Mouse (Mus musculus) liver, embryonic 16.5 days (tissue): ENCODE data around the gene Gm5128. TPM values are rescaled to one million over a fixed set of nuclear protein-coding genes. Genes with fewer than 3 reads are reported as not detected.
"Not testable (repeated sequence)": the region's sequence is repeated elsewhere in the genome, so short reads cannot be mapped to it uniquely, and the experiment has no call there.

Experiments used
- ATAC-seq: fragments of 200-750 bp; cut with Nextera tagmentation; 2 replicates; pipeline ENCODE4 v1.8.0; 2017; ENCODE audit warnings: low read depth, mild to moderate bottlenecking, moderate number of reproducible peaks, moderate library complexity
- H3K27ac ChIP-seq: fragments of 300-500 bp; sonication (generic); 2 replicates; pipeline ENCODE4 v1.5.1; 2014; ENCODE audit warnings: mild to moderate bottlenecking, low read length
- H3K27me3 ChIP-seq: fragments of 300-500 bp; sonication (generic); 2 replicates; pipeline ENCODE4 v1.6.1; 2014; ENCODE audit warnings: low read depth, low read length, mixed read lengths; ENCODE audit not compliant: control insufficient read depth, insufficient read depth
- H3K36me3 ChIP-seq: fragments of 300-500 bp; sonication (generic); 2 replicates; pipeline ENCODE4 v1.6.1; 2014; ENCODE audit warnings: mild to moderate bottlenecking; ENCODE audit not compliant: control insufficient read depth, insufficient read depth
- H3K4me1 ChIP-seq: fragments of 300-500 bp; sonication (generic); 2 replicates; pipeline ENCODE4 v1.6.1; 2014; ENCODE audit warnings: low read depth, low read length, mixed read lengths; ENCODE audit not compliant: control insufficient read depth
- H3K4me2 ChIP-seq: fragments of 300-500 bp; sonication (generic); 2 replicates; pipeline ENCODE4 v1.6.1; 2014; ENCODE audit warnings: low read depth, low read length, mixed read lengths
- H3K4me3 ChIP-seq: fragments of 300-500 bp; sonication (generic); 2 replicates; pipeline ENCODE4 v1.5.1; 2014; ENCODE audit warnings: low read depth, mild to moderate bottlenecking, low read length
- H3K9ac ChIP-seq: fragments of 300-500 bp; sonication (generic); 2 replicates; pipeline ENCODE4 v1.6.1; 2014; ENCODE audit warnings: low read depth, low read length
- H3K9me3 ChIP-seq: fragments of 300-500 bp; sonication (generic); replicated peaks from 2 replicates; pipeline ENCODE4 v1.6.1; 2016; ENCODE audit warnings: low read length; ENCODE audit not compliant: control insufficient read depth
- WGBS: fragments of 180-500 bp; shearing (Covaris S2); extraction: QIAGEN DNeasy Blood & Tissue Kit; methylation state at CpG from one replicate; pipeline ENCODE4 v1.1.7; 2014; ENCODE audit not compliant: insufficient replicate concordance; 5-methylcytosine and 5-hydroxymethylcytosine counted together
- polyA plus RNA-seq: library from polyadenylated mRNA; unstranded; fragments of >200 nt; fragmentation: Nextera tagmentation; extraction: Ambion mirVana; gene quantifications from 2 replicates; pipeline ENCODE4 v1.2.1, GENCODE M21; 2015

Gm5128 gene
- not detected in 2 replicates for polyA plus RNA-seq

DNA sequence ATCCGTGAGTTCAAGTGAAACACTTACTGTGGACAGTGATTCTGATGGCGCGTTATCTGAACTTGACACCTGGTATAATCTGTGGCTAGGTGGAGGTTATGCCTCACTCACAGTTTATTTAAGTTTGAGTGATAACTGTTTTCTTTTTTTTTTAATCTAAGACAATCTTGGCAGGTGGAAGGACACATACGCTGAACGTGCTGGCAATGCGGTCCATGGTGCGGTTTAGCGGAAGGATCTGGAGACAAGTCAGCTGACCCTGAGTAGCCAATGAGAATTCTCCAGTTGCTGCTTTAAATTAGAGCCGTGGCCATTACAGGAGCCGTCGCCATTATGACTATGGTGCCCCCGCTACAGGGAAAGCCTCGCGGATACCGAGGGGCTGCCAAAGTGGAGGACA, at the start of gene Gm5128:
TSS of gene Gm5128 (plus strand) at position 301 of the 400 bp plus-strand sequence.
- no CpG with 5 or more reads among the region's 15 CpGs for WGBS
- not testable (repeated sequence) for H3K36me3 ChIP-seq

DNA sequence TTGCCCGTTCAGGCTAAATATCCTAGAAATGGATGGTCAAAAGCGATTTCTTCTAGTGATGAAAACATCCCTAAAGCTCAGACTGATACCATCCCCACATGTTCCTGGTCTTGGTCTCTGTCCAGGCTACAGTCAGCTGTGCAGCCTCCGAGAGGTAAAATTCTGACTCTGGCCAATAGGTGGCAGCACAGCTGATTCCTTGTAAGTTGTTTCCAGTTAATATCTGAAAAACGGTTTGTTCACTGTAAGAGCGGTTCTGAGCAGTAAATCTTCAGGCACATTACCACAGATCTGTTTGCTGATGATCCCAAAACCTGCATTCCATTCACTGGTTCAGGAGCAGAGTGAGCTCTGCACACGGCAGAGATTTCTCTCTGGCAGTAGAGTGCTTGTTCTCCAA, 12.4 kb upstream of the Gm5128 start:
- H3K9ac ChIP-seq, H3K4me1 ChIP-seq, H3K27ac ChIP-seq, H3K4me2 ChIP-seq, H3K27me3 ChIP-seq, H3K9me3 ChIP-seq, ATAC-seq, H3K4me3 ChIP-seq, H3K36me3 ChIP-seq: not testable (repeated sequence)
- 20% methylated on average over 2 of the region's 6 CpGs for WGBS

More for the DNA sequence above, at the start of gene Gm5128:
- H3K9ac ChIP-seq, H3K27ac ChIP-seq, H3K27me3 ChIP-seq, H3K9me3 ChIP-seq, H3K4me1 ChIP-seq, H3K4me3 ChIP-seq, ATAC-seq, H3K4me2 ChIP-seq: not testable (repeated sequence)

DNA sequence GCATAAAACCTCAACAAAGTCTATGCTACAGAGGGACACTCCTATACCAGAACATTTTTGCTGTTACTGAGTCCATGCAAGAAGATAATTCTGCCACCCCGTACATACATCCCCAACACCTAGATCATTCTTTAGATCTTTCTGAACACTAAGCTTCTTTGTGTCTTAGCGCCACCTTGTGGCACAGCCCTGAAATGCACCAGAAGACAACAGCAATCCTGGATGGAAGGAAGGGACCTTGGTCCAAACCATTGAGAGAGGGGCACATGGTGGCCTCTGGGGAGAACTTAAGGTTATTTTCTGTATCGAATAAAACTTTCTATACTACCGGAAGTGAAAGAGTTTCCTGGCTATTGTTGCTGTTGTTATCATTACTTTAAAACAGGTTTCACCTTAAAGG, 11.1 kb upstream of the Gm5128 start:
- not testable (repeated sequence) for H3K4me3 ChIP-seq, H3K4me2 ChIP-seq, H3K9me3 ChIP-seq, H3K36me3 ChIP-seq, H3K4me1 ChIP-seq, H3K27me3 ChIP-seq, H3K9ac ChIP-seq, H3K27ac ChIP-seq, ATAC-seq
- WGBS = no CpG with 5 or more reads among the region's 4 CpGs

DNA sequence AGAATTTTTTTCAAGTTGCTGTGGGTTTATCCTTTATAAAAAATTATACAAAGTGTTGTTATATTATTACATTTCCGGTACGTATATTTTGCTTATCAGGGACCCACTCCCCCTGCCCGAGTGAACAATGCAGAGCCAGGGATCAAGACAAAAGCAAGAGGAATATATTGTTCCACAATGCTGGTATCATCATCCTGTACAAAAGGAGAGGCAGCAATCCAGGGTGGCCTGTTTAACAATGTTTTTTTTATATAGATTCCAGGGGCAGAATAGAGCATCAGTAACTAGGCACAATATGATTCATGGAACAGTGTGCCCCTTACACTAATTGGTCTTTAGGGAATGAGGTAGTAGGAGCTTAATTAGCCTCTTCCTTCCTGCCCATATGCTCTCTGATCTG, 30.5 kb downstream of the Gm5128 start:
- WGBS = no CpG with 5 or more reads among the region's 3 CpGs
- H3K36me3 ChIP-seq, H3K4me2 ChIP-seq, H3K9me3 ChIP-seq, H3K9ac ChIP-seq, H3K27ac ChIP-seq, H3K27me3 ChIP-seq, H3K4me3 ChIP-seq, ATAC-seq, H3K4me1 ChIP-seq: not testable (repeated sequence)

DNA sequence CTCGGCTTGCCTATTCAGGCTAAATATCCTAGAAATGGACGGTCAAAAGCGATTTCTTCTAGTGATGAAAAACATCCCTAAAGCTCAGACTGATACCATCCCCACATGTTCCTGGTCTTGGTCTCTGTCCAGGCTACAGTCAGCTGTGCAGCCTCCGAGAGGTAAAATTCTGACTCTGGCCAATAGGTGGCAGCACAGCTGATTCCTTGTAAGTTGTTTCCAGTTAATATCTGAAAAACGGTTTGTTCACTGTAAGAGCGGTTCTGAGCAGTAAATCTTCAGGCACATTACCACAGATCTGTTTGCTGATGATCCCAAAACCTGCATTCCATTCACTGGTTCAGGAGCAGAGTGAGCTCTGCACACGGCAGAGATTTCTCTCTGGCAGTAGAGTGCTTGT, 48.1 kb downstream of the Gm5128 start:
- not testable (repeated sequence) for H3K4me3 ChIP-seq, H3K4me1 ChIP-seq, H3K27ac ChIP-seq, H3K4me2 ChIP-seq, H3K36me3 ChIP-seq, H3K9ac ChIP-seq, H3K9me3 ChIP-seq, H3K27me3 ChIP-seq, ATAC-seq
- WGBS = 32% methylated on average over 3 of the region's 7 CpGs

DNA sequence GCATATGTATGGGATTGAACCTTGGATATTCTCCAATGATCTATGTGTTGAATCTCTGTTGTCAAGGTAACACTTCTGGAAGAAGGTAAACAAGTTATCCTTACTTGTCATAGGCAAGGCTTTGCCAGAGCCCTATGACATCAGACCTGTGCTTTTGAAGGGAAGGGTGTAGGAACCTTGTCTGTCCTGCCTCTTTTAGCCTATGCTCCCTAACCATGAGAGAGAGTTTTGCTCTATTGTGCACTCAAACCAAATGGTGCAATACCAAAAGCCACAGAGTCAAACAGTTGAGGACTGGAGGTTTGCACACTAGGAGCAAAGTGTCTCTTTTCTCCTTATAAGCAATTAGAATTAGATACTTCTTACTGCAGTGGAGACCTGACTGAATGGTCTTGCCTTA, 48.7 kb downstream of the Gm5128 start:
- not testable (repeated sequence) for H3K4me1 ChIP-seq, H3K4me2 ChIP-seq, ATAC-seq, H3K4me3 ChIP-seq, H3K36me3 ChIP-seq, H3K9ac ChIP-seq, H3K27ac ChIP-seq, H3K27me3 ChIP-seq, H3K9me3 ChIP-seq

DNA sequence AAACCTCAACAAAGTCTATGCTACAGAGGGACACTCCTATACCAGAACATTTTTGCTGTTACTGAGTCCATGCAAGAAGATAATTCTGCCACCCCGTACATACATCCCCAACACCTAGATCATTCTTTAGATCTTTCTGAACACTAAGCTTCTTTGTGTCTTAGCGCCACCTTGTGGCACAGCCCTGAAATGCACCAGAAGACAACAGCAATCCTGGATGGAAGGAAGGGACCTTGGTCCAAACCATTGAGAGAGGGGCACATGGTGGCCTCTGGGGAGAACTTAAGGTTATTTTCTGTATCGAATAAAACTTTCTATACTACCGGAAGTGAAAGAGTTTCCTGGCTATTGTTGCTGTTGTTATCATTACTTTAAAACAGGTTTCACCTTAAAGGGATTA, 49.4 kb downstream of the Gm5128 start:
- H3K4me1 ChIP-seq, ATAC-seq, H3K36me3 ChIP-seq, H3K27ac ChIP-seq, H3K27me3 ChIP-seq, H3K9me3 ChIP-seq, H3K9ac ChIP-seq, H3K4me2 ChIP-seq, H3K4me3 ChIP-seq: not testable (repeated sequence)
- WGBS = no CpG with 5 or more reads among the region's 4 CpGs

Other genes starting within 250 kb of the Gm5128 start
- not detected in 2 replicates for gene Gm15023, start 195.7 kb upstream of the Gm5128 start, polyA plus RNA-seq
- 0.15 TPM in 1 of 2 replicates, not detected in the other for gene Tceal6, start 162.6 kb upstream of the Gm5128 start, polyA plus RNA-seq
- gene Pramel3, start 71.0 kb upstream of the Gm5128 start, polyA plus RNA-seq = not detected in 2 replicates
- not detected in 2 replicates for gene Gm7903, start 60.6 kb downstream of the Gm5128 start, polyA plus RNA-seq
- not detected in 2 replicates for gene AV320801, start 121.3 kb downstream of the Gm5128 start, polyA plus RNA-seq
- 0.05 and 0.14 TPM in 2 replicates for gene Nxf7, start 225.5 kb downstream of the Gm5128 start, polyA plus RNA-seq